Mouse (Mus musculus) E14TG2a.4 (cell line): ENCODE measurements around the gene Eif2b5.

ENCODE experiments used
- CTCF ChIP-seq: conservative IDR thresholded peaks from 2 replicates; pipeline ENCODE4 v1.5.1; 2014; ENCODE audit warnings: low read length
- NANOG ChIP-seq: IDR thresholded peaks from 2 replicates; pipeline ENCODE4 v1.6.1; 2014; ENCODE audit warnings: borderline replicate concordance, low read length, mixed read lengths

GRCm38 (mm10) chr16:20451774-20452173 is 46.8 kb upstream of the Eif2b5 start:
- TF ChIP-seq CTCF (no peak), NANOG (no peak)
